Mouse (Mus musculus) midbrain, embryonic 14.5 days (tissue): Measurements from ENCODE around the gene 2010111I01Rik. TPM values are rescaled to one million over a fixed set of nuclear protein-coding genes. Genes with fewer than 3 reads are reported as not detected.
"Not testable (repeated sequence)": the region's sequence is repeated elsewhere in the genome, so short reads cannot be mapped to it uniquely, and the experiment has no call there.

Source experiments
- ATAC-seq: fragments of 200-750 bp; cut with Nextera tagmentation; 2 replicates; pipeline ENCODE4 v1.8.0; 2017; ENCODE audit warnings: moderate number of reproducible peaks, moderate library complexity; ENCODE audit not compliant: low FRiP score, low TSS enrichment
- DNase-seq: peaks from one replicate; pipeline ENCODE4 v3.0.0-alpha.2; 2015
- H3K27ac ChIP-seq: fragments of 300-500 bp; sonication (generic); replicated peaks from 2 replicates; pipeline ENCODE4 v1.5.1; 2014; ENCODE audit warnings: mild to moderate bottlenecking, low read depth, low read length, moderate library complexity
- H3K27me3 ChIP-seq: fragments of 300-500 bp; sonication (generic); 2 replicates; pipeline ENCODE4 v1.6.1; 2014; ENCODE audit warnings: low read length, control low read depth, mixed read lengths; ENCODE audit not compliant: control insufficient read depth, insufficient read depth
- H3K36me3 ChIP-seq: fragments of 300-500 bp; sonication (generic); 2 replicates; pipeline ENCODE4 v1.6.1; 2014; ENCODE audit warnings: low read length, control low read depth; ENCODE audit not compliant: control insufficient read depth, insufficient read depth
- H3K4me1 ChIP-seq: fragments of 300-500 bp; sonication (generic); 2 replicates; pipeline ENCODE4 v1.6.1; 2014; ENCODE audit warnings: mild to moderate bottlenecking, antibody characterized with exemption, low read length, control low read depth; ENCODE audit not compliant: control insufficient read depth, insufficient read depth
- H3K4me2 ChIP-seq: fragments of 300-500 bp; sonication (generic); 2 replicates; pipeline ENCODE4 v1.6.1; 2014; ENCODE audit warnings: mild to moderate bottlenecking, low read length, moderate library complexity
- H3K4me3 ChIP-seq: fragments of 300-500 bp; sonication (generic); replicated peaks from 2 replicates; pipeline ENCODE4 v1.5.1; 2014; ENCODE audit warnings: low read depth, low read length
- H3K9ac ChIP-seq: fragments of 300-500 bp; sonication (generic); replicated peaks from 2 replicates; pipeline ENCODE4 v1.6.1; 2014; ENCODE audit warnings: mild to moderate bottlenecking, low read length, moderate library complexity
- H3K9me3 ChIP-seq: fragments of 300-500 bp; sonication (generic); 2 replicates; pipeline ENCODE4 v1.6.1; 2016; ENCODE audit warnings: low read length, control low read depth, mixed read lengths; ENCODE audit not compliant: control insufficient read depth
- WGBS: fragments of 180-500 bp; shearing (Covaris S2); extraction: QIAGEN DNeasy Blood & Tissue Kit; methylation state at CpG from one replicate; pipeline ENCODE4 v1.1.7; 2014; 5-methylcytosine and 5-hydroxymethylcytosine counted together
- polyA plus RNA-seq: library from polyadenylated mRNA; unstranded; fragments of >200 nt; fragmentation: Nextera tagmentation; extraction: Ambion mirVana; gene quantifications from 2 replicates; pipeline ENCODE4 v1.2.1, GENCODE M21; 2014

Gene 2010111I01Rik
- polyA plus RNA-seq, 1 experiment from 2014 or later = 32.0 TPM

DNA sequence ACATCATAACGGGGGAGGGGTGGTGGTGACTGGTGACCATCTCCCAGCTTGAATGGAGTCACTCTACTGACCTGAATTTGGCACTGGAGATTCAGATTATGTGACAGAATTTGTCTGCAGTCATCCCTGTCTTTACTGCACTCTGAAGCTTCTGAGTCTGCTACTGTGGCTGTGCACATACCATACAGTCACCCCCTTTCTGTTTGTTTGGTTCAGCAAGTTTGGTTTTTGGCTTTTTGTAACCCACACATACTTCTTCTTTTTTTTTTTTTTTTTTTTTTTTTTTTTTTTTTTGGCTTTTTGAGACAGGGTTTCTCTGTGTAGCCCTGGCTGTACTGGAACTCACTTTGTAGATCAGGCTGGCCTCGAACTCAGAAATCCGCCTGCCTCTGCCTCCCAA is 35.5 kb upstream of the 2010111I01Rik start:
- 97% methylated on average over 3 of the region's 3 CpGs for WGBS
- ATAC-seq, DNase-seq, H3K9ac ChIP-seq, H3K27me3 ChIP-seq, H3K27ac ChIP-seq, H3K4me1 ChIP-seq, H3K4me3 ChIP-seq, H3K4me2 ChIP-seq, H3K36me3 ChIP-seq, H3K9me3 ChIP-seq: not testable (repeated sequence)

DNA sequence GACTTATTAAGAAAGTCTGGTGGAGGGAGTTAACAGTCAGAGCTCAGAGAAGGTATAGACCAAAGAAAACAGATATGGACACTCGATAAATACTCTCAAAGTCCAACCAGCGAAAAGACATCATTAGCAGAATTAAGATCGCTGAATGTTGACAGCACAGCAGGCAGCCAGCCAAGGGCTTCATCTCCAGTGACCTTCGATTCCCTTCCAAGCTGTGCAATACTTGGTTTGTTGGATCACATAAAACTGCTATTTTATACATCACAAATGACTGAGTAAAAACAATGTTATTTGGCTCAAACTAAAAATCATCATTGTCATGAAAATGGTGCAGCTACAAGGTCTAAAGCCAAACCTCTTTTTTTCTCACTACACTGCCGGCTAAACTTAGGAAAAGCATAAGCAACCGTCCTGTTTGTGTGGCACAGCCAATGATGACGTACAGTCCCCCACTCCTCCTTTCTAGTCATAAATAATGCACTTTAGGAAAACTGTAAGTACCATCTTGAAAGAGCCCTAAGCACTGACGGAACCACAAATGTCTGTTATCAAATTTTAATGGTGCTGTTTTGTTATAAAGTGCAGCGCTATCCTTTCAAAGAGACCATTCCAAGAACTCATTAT is 34.8 kb upstream of the 2010111I01Rik start:
- Histone ChIP-seq H3K4me2 (no peak overlapping the region), H3K4me3 (no peak overlapping the region), H3K4me1 (no peaks in the 10 kb centered on the region), H3K27ac (no peak overlapping the region), H3K36me3 (no peaks in the 10 kb centered on the region), H3K27me3 (no peaks in the 10 kb centered on the region), H3K9me3 (no peaks in the 10 kb centered on the region), H3K9ac (no peak overlapping the region)
- ATAC-seq (no peak), DNase-seq (no peak)
- WGBS = 79% methylated on average over 9 of the region's 9 CpGs

DNA sequence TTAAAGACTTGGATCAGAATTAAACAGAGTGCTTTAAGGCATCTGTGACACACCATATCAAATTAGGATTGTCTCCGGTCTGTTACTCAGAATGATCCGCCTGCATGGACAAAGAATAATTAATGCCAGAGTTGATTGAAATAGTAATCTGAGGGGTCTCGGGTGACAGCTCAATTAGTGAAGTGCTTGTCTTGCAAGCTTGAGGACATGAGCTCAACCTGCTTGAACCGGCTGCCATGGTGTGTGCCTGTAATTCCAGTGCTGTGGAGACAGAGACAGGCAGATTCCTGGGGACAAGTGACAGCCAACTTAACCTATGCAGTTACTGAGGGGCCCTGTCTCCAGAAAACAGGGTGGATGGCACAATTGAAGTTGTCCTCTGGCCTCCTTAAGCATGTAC is 32.2 kb upstream of the 2010111I01Rik start:
- no peak overlapping the region for H3K4me2 ChIP-seq
- no peak for ATAC-seq
- H3K27me3 ChIP-seq = no peaks in the 10 kb centered on the region
- no peak for DNase-seq
- WGBS = 34% methylated on average over 4 of the region's 4 CpGs
- no peaks in the 10 kb centered on the region for H3K4me1 ChIP-seq
- no peak overlapping the region for H3K4me3 ChIP-seq
- no peaks in the 10 kb centered on the region for H3K36me3 ChIP-seq
- H3K27ac ChIP-seq = no peak overlapping the region
- H3K9ac ChIP-seq = no peak overlapping the region
- H3K9me3 ChIP-seq = no peaks in the 10 kb centered on the region

DNA sequence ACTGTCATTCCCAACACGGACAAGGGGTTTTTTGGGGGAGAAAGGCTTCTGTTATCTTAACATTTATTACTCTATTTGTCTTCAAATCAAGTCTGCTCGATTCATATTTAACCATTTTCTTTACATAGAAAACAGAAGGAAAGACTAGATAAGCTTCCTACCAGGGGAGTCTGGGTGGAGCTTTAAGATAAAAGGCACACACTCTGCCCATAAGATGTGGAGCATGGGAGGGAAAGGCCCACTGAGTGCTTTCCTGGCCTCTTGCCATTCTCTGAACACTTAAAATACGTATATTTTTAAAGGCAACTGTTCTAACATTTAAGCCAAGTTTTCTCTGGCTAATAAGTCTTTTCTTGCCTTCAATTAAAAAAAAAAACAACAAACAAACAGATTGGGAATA is 25.3 kb upstream of the 2010111I01Rik start:
- H3K27me3 ChIP-seq = no peaks in the 10 kb centered on the region
- no peak overlapping the region for H3K4me2 ChIP-seq
- ATAC-seq = no peak
- no peaks in the 10 kb centered on the region for H3K4me1 ChIP-seq
- H3K9ac ChIP-seq = no peak overlapping the region
- no peak overlapping the region for H3K27ac ChIP-seq
- no peaks in the 10 kb centered on the region for H3K9me3 ChIP-seq
- H3K4me3 ChIP-seq = no peak overlapping the region
- no peak for DNase-seq
- no peaks in the 10 kb centered on the region for H3K36me3 ChIP-seq
- WGBS = 79% methylated on average over 3 of the region's 3 CpGs

- Histone ChIP-seq H3K4me2 (no peak overlapping the region), H3K9me3 (no peaks in the 10 kb centered on the region), H3K27ac (no peak overlapping the region), H3K4me1 (no peaks in the 10 kb centered on the region), H3K4me3 (no peak overlapping the region), H3K36me3 (no peaks in the 10 kb centered on the region), H3K9ac (no peak overlapping the region), H3K27me3 (no peaks in the 10 kb centered on the region)
- WGBS = 92% methylated on average over 4 of the region's 4 CpGs
- ATAC-seq (no peak), DNase-seq (no peak)
Observed at GRCm38 (mm10) chr13:62939797-62940196, 24.9 kb upstream of the 2010111I01Rik start.

GRCm38 (mm10) chr13:62940721-62941120 is 24.0 kb upstream of the 2010111I01Rik start:
- Histone ChIP-seq H3K27me3 (no peaks in the 10 kb centered on the region), H3K9me3 (no peaks in the 10 kb centered on the region), H3K9ac (no peak overlapping the region), H3K36me3 (no peaks in the 10 kb centered on the region), H3K27ac (no peak overlapping the region), H3K4me1 (no peaks in the 10 kb centered on the region), H3K4me2 (no peak overlapping the region), H3K4me3 (no peak overlapping the region)
- WGBS = 87% methylated on average over 4 of the region's 4 CpGs
- ATAC-seq = no peak
- DNase-seq = no peak

GRCm38 (mm10) chr13:62941341-62942005 is 23.2 kb upstream of the 2010111I01Rik start:
- Histone ChIP-seq H3K36me3 (no peaks in the 10 kb centered on the region), H3K4me1 (no peaks in the 10 kb centered on the region), H3K9me3 (no peaks in the 10 kb centered on the region), H3K9ac (no peak overlapping the region), H3K27ac (no peak overlapping the region), H3K4me2 (no peak overlapping the region), H3K4me3 (no peak overlapping the region), H3K27me3 (no peaks in the 10 kb centered on the region)
- 84% methylated on average over 17 of the region's 17 CpGs for WGBS
- DNase-seq = no peak
- ATAC-seq = no peak

DNA sequence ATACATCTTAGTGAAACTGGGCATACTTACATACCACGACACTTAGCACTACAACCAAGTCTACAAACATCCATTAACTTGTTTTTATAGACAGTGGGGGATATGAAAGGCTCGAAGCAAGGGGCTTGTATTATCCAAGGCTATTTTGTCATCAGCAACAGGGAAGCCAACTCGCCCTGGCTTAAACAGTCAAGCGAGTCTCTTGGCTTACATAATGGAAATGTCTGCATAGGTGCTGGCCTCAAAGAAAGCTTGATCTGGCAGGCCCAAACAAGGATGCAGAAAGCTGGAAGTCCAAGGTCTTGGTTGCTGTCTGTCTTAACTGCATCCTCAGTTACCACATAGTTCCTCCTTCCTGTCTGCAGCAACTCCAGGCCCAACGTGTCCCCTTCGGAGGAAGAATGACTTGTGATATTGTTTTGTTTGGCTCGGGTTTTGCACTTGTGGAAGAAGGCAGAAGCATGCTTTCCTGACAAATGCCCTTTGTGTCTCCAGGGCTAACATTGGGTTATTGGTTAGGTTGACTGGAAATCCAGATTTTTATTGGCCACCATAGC is 21.3 kb upstream of the 2010111I01Rik start:
- H3K36me3 ChIP-seq = no peaks in the 10 kb centered on the region
- 88% methylated on average over 7 of the region's 7 CpGs for WGBS

GRCm38 (mm10) chr13:62944109-62944508 is 20.6 kb upstream of the 2010111I01Rik start:
- Histone ChIP-seq H3K4me2 (no peak overlapping the region), H3K9ac (no peak overlapping the region), H3K9me3 (no peaks in the 10 kb centered on the region), H3K4me3 (no peak overlapping the region), H3K36me3 (no peaks in the 10 kb centered on the region), H3K27ac (no peak overlapping the region), H3K4me1 (no peaks in the 10 kb centered on the region), H3K27me3 (no peaks in the 10 kb centered on the region)
- 83% methylated on average over 6 of the region's 6 CpGs for WGBS
- DNase-seq = no peak
- ATAC-seq = no peak

More for the DNA sequence above, 21.3 kb upstream of the 2010111I01Rik start:
- no peak overlapping the region for H3K9ac ChIP-seq
- no peak overlapping the region for H3K4me2 ChIP-seq
- ATAC-seq = no peak
- no peak overlapping the region for H3K27ac ChIP-seq
- H3K9me3 ChIP-seq = no peaks in the 10 kb centered on the region
- H3K4me1 ChIP-seq = no peaks in the 10 kb centered on the region
- no peaks in the 10 kb centered on the region for H3K27me3 ChIP-seq
- DNase-seq = no peak
- H3K4me3 ChIP-seq = no peak overlapping the region
